Comparison of ENCODE assay signal across 9 mouse cellular contexts in the genomic region with DNA sequence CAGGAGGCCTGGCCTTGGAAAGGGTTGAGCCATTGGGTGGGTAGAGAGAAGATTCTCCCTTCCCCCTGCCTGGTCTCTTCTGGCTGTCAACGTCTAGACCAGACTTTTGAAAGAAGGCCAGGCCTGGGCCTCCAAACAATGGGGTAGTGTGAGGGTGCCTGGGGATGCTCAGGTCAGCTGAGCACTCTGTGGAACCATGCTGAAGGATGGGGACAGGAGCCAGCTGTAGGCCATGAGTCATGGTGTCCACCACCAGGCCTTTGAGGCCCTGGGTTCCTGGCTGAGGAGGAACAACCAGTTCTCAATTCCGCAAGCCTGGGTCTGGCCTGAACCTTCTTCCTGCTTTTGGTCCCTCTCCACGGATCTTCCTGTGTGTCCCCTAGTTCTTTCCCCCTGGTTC. TPM values are rescaled to one million over a fixed set of nuclear protein-coding genes. Genes with fewer than 3 reads are reported as not detected.
DNase-seq lines count a peak whose midpoint lies in the region; ATAC-seq and TF ChIP-seq lines count a peak whose summit lies in the region.
"Had no signal": no experiment of that assay in that cellular context is flagged by ENCODE, and none has a peak within 500 bp of the region (broad histone marks: within the 10 kb centered on the region; RNA-seq: fewer than 3 reads in every experiment).

No protein-coding gene starts in this region.

- peak; percentile 36 for DNase-seq in adrenal gland, postnatal 14 days
- DNase-seq in adrenal gland, postnatal 25 days = no peak
- peak; percentile 3 for DNase-seq in lung, embryonic 14.5 days
- no peak for DNase-seq in lung, postnatal 10 days
- DNase-seq in right cerebral cortex, adult 2 months (ENCODE audit: low spot score in 2 of 2) = no peak

- no peak overlapping the region for H3K9ac ChIP-seq in lung, embryonic 14.5 days
- no peak overlapping the region for H3K9ac ChIP-seq in heart, embryonic 15.5 days
- H3K9ac ChIP-seq in forebrain, embryonic 16.5 days (replicated peaks; ENCODE audit: low read depth, low read length) = no peak overlapping the region

- no peaks in the 10 kb centered on the region for H3K4me1 ChIP-seq in lung, embryonic 14.5 days (ENCODE audit: insufficient read depth)
- peaks cover 23% of the 10 kb centered on the region for H3K4me1 ChIP-seq in heart, embryonic 15.5 days (replicated peaks)
- no peaks in the 10 kb centered on the region for H3K4me1 ChIP-seq in forebrain, embryonic 16.5 days (replicated peaks; ENCODE audit: control insufficient read depth, insufficient read depth, low read length)

- ATAC-seq in lung, embryonic 14.5 days (ENCODE audit: insufficient read depth) = no peak
- ATAC-seq in heart, embryonic 15.5 days (replicated peaks; ENCODE audit: insufficient number of reproducible peaks, insufficient read depth, low FRiP score, low read depth) = 0 out of 2 replicates have a peak, but pooled peaks have one; percentile 29
- ATAC-seq in monocyte, adult 5-6 weeks (replicated peaks; ENCODE audit: insufficient number of reproducible peaks, low FRiP score, low TSS enrichment, poor library complexity, severe bottlenecking) = peak; percentile 67
- ATAC-seq in forebrain, embryonic 16.5 days = no peak

- H3K4me3 ChIP-seq in lung, embryonic 14.5 days (ENCODE audit: low read depth, low read length) = no peak overlapping the region
- H3K4me3 ChIP-seq in heart, embryonic 15.5 days = no peak overlapping the region
- H3K4me3 ChIP-seq in forebrain, embryonic 16.5 days (replicated peaks; ENCODE audit: low read length) = no peak overlapping the region
- H3K4me3 ChIP-seq: erythroblast, embryonic 14.5 days had no signal

- TF ChIP-seq CTCF in lung, embryonic 14.5 days (IDR thresholded peaks at IDR 0.05; ENCODE audit: low read depth) = no peak

- no peak overlapping the region for H3K4me2 ChIP-seq in lung, embryonic 14.5 days
- no peak overlapping the region for H3K4me2 ChIP-seq in heart, embryonic 15.5 days
- no peak overlapping the region for H3K4me2 ChIP-seq in forebrain, embryonic 16.5 days (ENCODE audit: low read length)

- 63% methylated on average over 3 of the region's 3 CpGs for WGBS in lung, embryonic 14.5 days
- 48% methylated on average over 3 of the region's 3 CpGs for WGBS in heart, embryonic 15.5 days
- WGBS in forebrain, embryonic 16.5 days = 63% methylated on average over 3 of the region's 3 CpGs

- H3K27me3 ChIP-seq in lung, embryonic 14.5 days (ENCODE audit: insufficient read depth, low read length) = no peaks in the 10 kb centered on the region
- no peaks in the 10 kb centered on the region for H3K27me3 ChIP-seq in heart, embryonic 15.5 days
- no peaks in the 10 kb centered on the region for H3K27me3 ChIP-seq in forebrain, embryonic 16.5 days (replicated peaks; ENCODE audit: control insufficient read depth, insufficient read depth, low read length)

- no peak overlapping the region for H3K27ac ChIP-seq in lung, embryonic 14.5 days (ENCODE audit: low read depth)
- H3K27ac ChIP-seq in heart, embryonic 15.5 days = peak overlapping the region; percentile 45
- no peak overlapping the region for H3K27ac ChIP-seq in forebrain, embryonic 16.5 days (ENCODE audit: low read length)

- no peaks in the 10 kb centered on the region for H3K36me3 ChIP-seq in lung, embryonic 14.5 days (ENCODE audit: insufficient read depth)
- no peaks in the 10 kb centered on the region for H3K36me3 ChIP-seq in heart, embryonic 15.5 days
- no peaks in the 10 kb centered on the region for H3K36me3 ChIP-seq in forebrain, embryonic 16.5 days (ENCODE audit: control insufficient read depth, insufficient read depth)

- no peaks in the 10 kb centered on the region for H3K9me3 ChIP-seq in lung, embryonic 14.5 days (ENCODE audit: low read depth, low read length)
- H3K9me3 ChIP-seq in heart, embryonic 15.5 days (replicated peaks) = no peaks in the 10 kb centered on the region
- no peaks in the 10 kb centered on the region for H3K9me3 ChIP-seq in forebrain, embryonic 16.5 days (ENCODE audit: control insufficient read depth, low read length)

RNA-seq across cellular contexts. Expression of a gene that starts 8.2 kb away (rescaled TPM):
- 6.5 and 11.8 TPM in 2 replicates for total RNA-seq in adrenal gland, postnatal 14 days (2021)
- total RNA-seq in adrenal gland, postnatal 25 days (2021) = 16.6 and 19.9 TPM in 2 replicates
- 7.6 and 15.0 TPM in 2 replicates for polyA plus RNA-seq in lung, embryonic 14.5 days (2014; fragmentation: Nextera tagmentation; extraction: Ambion mirVana)
- 3.8 and 6.4 TPM in 2 replicates for polyA plus RNA-seq in heart, embryonic 15.5 days (2015; fragmentation: Nextera tagmentation; extraction: Ambion mirVana)
- total RNA-seq in monocyte, adult 5-6 weeks (2017) = 80.1 to 108 TPM (median 88.7 TPM) in 3 replicates
- 29.1 and 31.2 TPM in 2 replicates for polyA plus RNA-seq in forebrain, embryonic 16.5 days (2015; fragmentation: Nextera tagmentation; extraction: Ambion mirVana)

RNA-seq across cellular contexts. Expression of a gene that starts 20.0 kb away (rescaled TPM):
- total RNA-seq in adrenal gland, postnatal 14 days (2021) = 12.1 and 14.8 TPM in 2 replicates
- total RNA-seq in adrenal gland, postnatal 25 days (2021) = 14.9 and 24.7 TPM in 2 replicates
- polyA plus RNA-seq in lung, embryonic 14.5 days (2014; fragmentation: Nextera tagmentation; extraction: Ambion mirVana) = 16.2 and 16.5 TPM in 2 replicates
- 15.6 and 21.2 TPM in 2 replicates for polyA plus RNA-seq in heart, embryonic 15.5 days (2015; fragmentation: Nextera tagmentation; extraction: Ambion mirVana)
- 62.3 to 78.2 TPM (median 78.0 TPM) in 3 replicates for total RNA-seq in monocyte, adult 5-6 weeks (2017)
- 8.6 and 8.7 TPM in 2 replicates for polyA plus RNA-seq in forebrain, embryonic 16.5 days (2015; fragmentation: Nextera tagmentation; extraction: Ambion mirVana)
- polyA plus RNA-seq: erythroblast, embryonic 14.5 days had no signal

RNA-seq across cellular contexts. Expression of a gene that starts 39.6 kb away (rescaled TPM):
- total RNA-seq in adrenal gland, postnatal 14 days (2021) = 149 and 175 TPM in 2 replicates
- 139 and 181 TPM in 2 replicates for total RNA-seq in adrenal gland, postnatal 25 days (2021)
- polyA plus RNA-seq in lung, embryonic 14.5 days (2014; fragmentation: Nextera tagmentation; extraction: Ambion mirVana) = 213 and 222 TPM in 2 replicates
- polyA plus RNA-seq in heart, embryonic 15.5 days (2015; fragmentation: Nextera tagmentation; extraction: Ambion mirVana) = 133 and 162 TPM in 2 replicates
- 174 to 248 TPM (median 209 TPM) in 3 replicates for total RNA-seq in monocyte, adult 5-6 weeks (2017)
- 224 and 243 TPM in 2 replicates for polyA plus RNA-seq in forebrain, embryonic 16.5 days (2015; fragmentation: Nextera tagmentation; extraction: Ambion mirVana)

Comparison
In these comparisons a context has a peak if more than half of its experiments do, and no peak if none do; other contexts are left out.
1. DNase-seq: peak in adrenal gland, postnatal 14 days (single experiment) and lung, embryonic 14.5 days (single experiment); none in adrenal gland, postnatal 25 days (single experiment), lung, postnatal 10 days (single experiment) and right cerebral cortex, adult 2 months (0 of 2).
2. ATAC-seq: peak in heart, embryonic 15.5 days (single experiment) and monocyte, adult 5-6 weeks (single experiment); none in lung, embryonic 14.5 days (single experiment) and forebrain, embryonic 16.5 days (single experiment).